Mouse (Mus musculus) brain, embryonic 14.5 days (tissue): Measurements from ENCODE around the gene Gatm.

Experiments
- CTCF ChIP-seq: fragments of 200-500 bp; IDR thresholded peaks from 2 replicates; pipeline ENCODE4 v1.5.1; 2012; ENCODE audit warnings: inconsistent platforms, mild to moderate bottlenecking, moderate library complexity, borderline replicate concordance; ENCODE audit not compliant: insufficient read depth, insufficient read length; ENCODE audit errors: extremely low read depth
- POLR2A ChIP-seq: fragments of 200-500 bp; IDR thresholded peaks from 2 replicates; pipeline ENCODE4 v1.6.1; 2012; ENCODE audit warnings: mild to moderate bottlenecking, inconsistent platforms, borderline replicate concordance; ENCODE audit not compliant: poor library complexity, insufficient read depth, insufficient read length, severe bottlenecking; ENCODE audit errors: extremely low read depth

DNA sequence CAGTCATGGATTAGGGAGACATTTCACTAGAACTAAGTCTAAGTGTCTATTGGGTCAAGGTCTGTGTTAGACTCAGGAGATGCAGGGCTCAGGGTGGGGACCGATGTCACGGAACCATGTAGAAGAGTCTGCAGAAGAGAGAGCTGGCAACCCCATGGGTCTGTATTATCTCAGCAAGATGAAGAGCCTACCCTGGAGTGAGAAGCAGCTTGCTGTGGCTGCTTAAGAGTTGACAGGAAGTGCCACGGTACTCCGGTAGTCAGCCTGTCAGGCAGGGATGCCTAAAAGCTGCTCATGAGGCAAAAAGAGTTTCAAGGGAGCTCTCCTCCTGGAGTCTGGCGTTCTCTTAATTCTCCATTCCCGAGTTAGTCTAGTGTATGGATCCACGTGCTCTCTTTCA lies 48.7 kb upstream of the Gatm start:
- TF ChIP-seq POLR2A (no peak), CTCF (no peak)
